Mouse (Mus musculus) B cell, adult 2 months (primary cell): ENCODE results near the gene Tomm6.

Experiments used
- DNase-seq, 2 experiments: peaks; one replicate each; pipeline ENCODE4 v3.0.0; 2022

Gene Tomm6

GRCm38 (mm10) chr17:47651953-47652352, 36.2 kb downstream of the Tomm6 start:
- no peak for DNase-seq

GRCm38 (mm10) chr17:47648966-47649365, 39.2 kb downstream of the Tomm6 start:
- no peak for DNase-seq

- peak; percentile 77 to 80 for DNase-seq
These were observed 41.5 kb downstream of the Tomm6 start for GRCm38 (mm10) chr17:47646683-47647082.

- no peak for DNase-seq
These were observed 45.2 kb downstream of the Tomm6 start for GRCm38 (mm10) chr17:47642992-47643391.
